Mouse (Mus musculus) Patski (cell line): Measurements from ENCODE around the gene Vash1. TPM values are rescaled to one million over a fixed set of nuclear protein-coding genes. Genes with fewer than 3 reads are reported as not detected.

Experiments used
- ATAC-seq: fragments of 100-300 bp; one replicate; pipeline ENCODE4 v1.8.0; 2021
- CTCF ChIA-PET: fragments of 350-600 bp; sonication (Branson Sonifier 250); formaldehyde crosslinking; loops from one replicate; lab custom pipeline; 2022; ENCODE audit warnings: inconsistent platforms; lab: Charles Lee
- POLR2A ChIA-PET: fragments of 350-600 bp; sonication (Branson Sonifier 250); formaldehyde crosslinking; loops from one replicate; lab custom pipeline; 2022; ENCODE audit warnings: antibody characterized with exemption, inconsistent platforms; lab: Charles Lee
- DNase-seq: peaks from one replicate; pipeline ENCODE4 v3.0.0-alpha.2; 2011; ENCODE audit warnings: low read depth, low spot score
- H3K27me3 ChIP-seq: fragments of 371-371 bp; one replicate; pipeline ENCODE4 v1.5.1; 2021
- CTCF ChIP-seq: fragments of 100-300 bp; IDR thresholded peaks from one replicate; pipeline ENCODE4 v1.5.1; 2021
- in situ Hi-C: fragments of 300-500 bp; cut with MboI; formaldehyde crosslinking; loops from 3 replicates; pipeline ENCODE4 v1.11.1; 2018; ENCODE audit warnings: low pct_unique_long_range_greater_than_20kb, mixed read lengths
- polyA plus RNA-seq: library from polyadenylated mRNA; unstranded; gene quantifications from one replicate; pipeline ENCODE4 v1.2.3, GENCODE M21; 2021

Vash1 gene
- polyA plus RNA-seq = 1.5 TPM

DNA sequence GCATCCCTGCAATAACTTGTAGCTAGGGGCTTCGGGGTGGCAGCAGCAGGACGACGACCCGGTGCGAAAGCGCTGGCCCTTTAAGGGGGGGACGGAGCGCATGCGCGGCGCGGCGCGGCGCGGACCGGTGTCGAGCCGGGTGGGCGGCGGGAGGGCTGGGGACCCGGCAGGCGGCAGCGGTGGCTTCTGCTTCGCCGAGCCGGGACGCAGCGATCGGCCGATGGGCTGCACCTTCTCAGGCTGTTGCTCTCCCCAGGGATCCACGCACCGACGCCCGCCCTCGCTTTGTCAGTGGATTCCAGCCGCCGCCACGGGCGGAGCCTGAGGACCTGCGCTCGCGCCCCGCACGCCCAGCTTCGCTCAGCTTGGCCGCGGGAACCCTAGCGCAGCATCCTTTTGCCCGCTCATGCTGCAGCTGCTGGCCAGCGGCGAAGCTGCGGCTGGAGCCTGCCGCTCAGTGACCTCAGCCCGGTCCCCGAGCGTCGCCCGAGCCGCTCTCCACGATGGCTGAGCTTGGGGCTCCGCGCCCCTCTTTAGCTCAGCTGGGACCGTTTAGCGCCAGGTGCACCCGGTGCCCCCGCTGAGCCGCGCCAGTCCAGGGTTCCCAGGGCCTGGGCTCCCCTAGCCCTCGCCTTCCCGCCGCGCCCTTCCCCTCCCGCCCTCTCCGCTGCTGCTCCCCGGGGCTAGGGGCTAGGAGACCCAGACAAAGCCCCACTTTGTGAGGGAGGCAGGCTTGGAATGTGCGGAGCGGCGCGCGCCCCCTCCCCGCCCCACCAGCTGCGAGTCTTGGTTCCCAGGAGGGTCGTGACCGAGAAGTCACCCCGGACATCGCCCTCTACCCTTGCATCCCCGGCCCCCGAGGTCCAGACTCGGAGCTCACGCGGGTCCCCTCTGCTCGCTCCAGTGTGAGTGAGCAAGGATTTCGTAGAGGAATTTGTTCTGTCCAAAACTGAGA is at the start of gene Vash1:
Gene Vash1 (plus strand): TSS at position 110 of the 955 bp plus-strand sequence.
- DNase-seq (no peak), ATAC-seq (peak; percentile 90)
- POLR2A ChIA-PET = interaction anchor here (0.6 kb wide), 1 partner anchor 166 kb away, joined by 4 read pairs; no protein-coding TSS in a partner anchor
- H3K27me3 ChIP-seq = peaks cover 32% of the 10 kb centered on the region
- CTCF ChIA-PET = no interaction called here
- TF ChIP-seq CTCF = no peak
- in situ Hi-C loops = no loop called here

DNA sequence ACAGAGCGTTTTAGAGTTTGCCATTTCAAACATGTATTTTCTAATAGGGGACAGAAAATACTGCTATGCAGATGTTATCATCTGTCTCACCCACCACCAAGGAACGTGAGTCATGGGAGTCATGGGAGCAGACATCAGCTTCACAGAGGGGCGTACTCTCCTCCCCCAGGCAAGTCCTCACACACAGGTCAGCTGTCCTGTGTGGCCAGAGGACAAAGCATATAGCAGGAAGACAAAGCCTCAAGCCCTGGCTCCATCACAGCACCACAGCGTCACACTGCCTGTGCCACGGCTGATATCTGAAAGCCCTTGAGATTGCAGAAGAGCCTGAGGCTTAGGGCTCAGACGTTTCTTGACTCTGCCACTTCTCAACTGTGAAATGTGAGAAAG is 49.7 kb upstream of the Vash1 start:
- ATAC-seq = no peak

DNA sequence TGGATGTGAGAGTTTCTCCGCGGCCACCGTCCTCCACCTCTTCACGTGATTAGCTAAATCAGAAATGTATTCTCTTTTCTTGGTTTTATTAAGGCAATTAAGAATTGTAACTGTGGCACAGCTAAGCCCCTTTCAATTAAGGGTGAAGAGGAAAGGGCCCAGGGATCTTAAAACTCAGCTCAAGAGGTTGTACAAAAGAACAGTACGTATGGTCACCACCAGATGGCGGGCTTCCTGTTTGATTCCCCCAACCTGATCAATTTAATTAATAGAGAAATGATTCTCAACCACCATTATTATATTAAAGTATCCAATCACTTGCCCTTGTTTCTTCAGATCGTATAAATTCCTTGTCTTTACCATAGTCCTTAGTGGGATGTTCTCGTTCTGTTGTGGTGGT is 36.7 kb upstream of the Vash1 start:
- H3K27me3 ChIP-seq = peaks cover 12% of the 10 kb centered on the region
- ChIA-PET POLR2A (no interaction called here), CTCF (interaction anchor here (0.9 kb wide), 1 partner anchor 8 kb away, joined by 3 read pairs; no protein-coding TSS in a partner anchor)
- no peak for ATAC-seq
- TF ChIP-seq CTCF = peak; percentile 67
- no peak for DNase-seq
- in situ Hi-C loops = no loop called here

More for the DNA sequence above, 49.7 kb upstream of the Vash1 start:
- no peak for DNase-seq
- ChIA-PET CTCF (no interaction called here), POLR2A (no interaction called here)
- TF ChIP-seq CTCF = no peak
- H3K27me3 ChIP-seq = peaks cover 36% of the 10 kb centered on the region
- in situ Hi-C loops = no loop called here

DNA sequence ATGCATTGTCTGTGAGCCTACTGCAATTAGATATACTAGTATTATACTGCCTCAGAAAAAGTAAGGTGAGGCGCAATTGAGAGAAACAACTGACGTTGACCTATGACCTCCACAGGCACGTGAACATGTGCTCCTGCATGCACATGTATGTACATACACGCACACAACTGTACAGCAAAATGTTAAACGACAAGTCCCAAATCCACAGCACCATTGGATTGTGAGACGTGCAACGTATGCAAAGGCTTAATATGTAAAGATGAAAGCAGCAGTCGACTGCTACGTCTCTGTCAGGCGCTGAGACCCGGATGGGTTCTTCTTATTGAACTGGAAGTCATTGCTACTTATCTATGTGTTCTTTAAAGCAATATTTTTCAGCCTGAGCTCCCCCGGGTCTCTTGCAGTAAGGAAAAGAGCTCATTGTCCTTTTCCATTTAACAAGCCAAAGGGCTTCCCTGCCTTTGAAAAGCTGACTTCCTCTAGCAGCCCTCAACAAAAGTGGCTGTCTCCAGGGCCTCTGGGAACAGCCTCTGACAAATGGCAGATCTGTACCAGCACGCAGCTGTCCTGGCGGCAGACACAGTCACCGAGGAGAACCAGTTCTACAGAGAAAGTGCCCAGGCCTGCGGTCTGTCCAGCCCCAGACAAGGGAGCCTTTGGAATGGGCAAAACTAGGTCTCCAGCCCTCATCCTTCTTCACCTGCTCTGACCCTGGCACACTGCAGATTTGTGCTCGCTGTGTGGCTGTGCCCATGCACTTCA is 33.8 kb upstream of the Vash1 start:
- no peak for TF ChIP-seq CTCF
- ATAC-seq (no peak), DNase-seq (no peak)
- in situ Hi-C loops = no loop called here
- ChIA-PET POLR2A (no interaction called here), CTCF (no interaction called here)
- peaks cover 22% of the 10 kb centered on the region for H3K27me3 ChIP-seq

DNA sequence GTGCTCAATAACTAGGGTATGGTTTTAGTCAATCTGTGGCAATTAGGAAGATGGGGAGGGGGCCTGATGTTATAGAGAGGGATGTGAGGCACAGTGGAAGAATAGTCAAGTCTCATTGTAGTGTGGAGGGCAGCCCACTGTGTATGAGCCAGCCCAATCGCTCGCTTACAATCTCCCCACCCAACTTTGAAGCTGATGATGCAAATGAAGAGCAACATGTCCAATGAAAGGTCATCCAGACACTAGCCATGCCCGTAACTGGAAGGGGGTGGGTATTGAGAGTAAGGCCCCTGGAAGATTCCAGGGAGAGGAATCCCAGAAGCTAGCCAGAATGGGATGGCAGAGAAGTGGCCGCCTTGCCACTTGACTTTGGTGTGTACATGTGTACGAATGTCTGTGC is 33.0 kb upstream of the Vash1 start:
- peaks cover 23% of the 10 kb centered on the region for H3K27me3 ChIP-seq
- ATAC-seq (no peak), DNase-seq (no peak)
- no peak for TF ChIP-seq CTCF
- POLR2A ChIA-PET = no interaction called here
- CTCF ChIA-PET = no interaction called here
- in situ Hi-C loops = no loop called here

DNA sequence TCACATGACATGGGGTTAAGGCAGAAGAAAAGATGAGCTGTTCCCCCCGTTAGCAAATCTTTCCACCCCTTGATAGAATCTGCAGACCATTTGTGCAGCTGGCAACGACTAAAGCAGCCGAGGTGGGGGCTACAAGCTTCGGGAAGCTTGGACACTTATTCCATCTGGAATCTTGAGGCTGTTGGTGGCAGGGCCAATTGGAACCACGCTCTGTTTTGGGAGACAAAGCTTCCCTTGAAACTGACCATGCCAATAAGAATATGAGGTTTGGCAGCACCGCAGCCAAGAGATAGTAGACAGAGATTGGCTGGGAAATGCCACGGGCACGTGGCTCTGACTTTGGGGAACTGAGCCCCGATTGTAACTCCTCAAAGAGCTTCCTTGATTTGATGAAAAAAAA is 31.7 kb upstream of the Vash1 start:
- ChIA-PET POLR2A (no interaction called here), CTCF (no interaction called here)
- no peak for TF ChIP-seq CTCF
- peaks cover 23% of the 10 kb centered on the region for H3K27me3 ChIP-seq
- in situ Hi-C loops = no loop called here
- ATAC-seq (no peak), DNase-seq (no peak)

DNA sequence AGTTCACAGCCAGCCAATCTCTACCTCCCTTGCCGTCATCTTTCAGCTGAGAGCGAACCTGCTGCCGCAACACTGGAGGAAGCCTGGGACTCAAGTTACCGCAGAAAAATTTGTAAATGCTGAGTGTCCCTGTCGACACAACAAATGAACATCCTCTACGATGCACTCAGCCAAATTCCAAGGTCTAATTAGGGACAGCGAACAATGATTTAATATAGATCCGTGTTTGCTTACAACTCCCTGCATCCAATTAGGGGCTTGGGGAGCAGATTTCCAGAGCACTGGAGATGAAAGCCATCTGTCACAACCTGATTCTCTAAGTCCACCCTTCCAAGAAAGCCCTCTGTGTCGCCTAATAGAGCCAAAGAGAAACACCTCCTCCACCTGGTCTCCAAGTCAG is 31.2 kb upstream of the Vash1 start:
- ChIA-PET CTCF (no interaction called here), POLR2A (no interaction called here)
- H3K27me3 ChIP-seq = peaks cover 23% of the 10 kb centered on the region
- ATAC-seq (no peak), DNase-seq (no peak)
- TF ChIP-seq CTCF = no peak
- in situ Hi-C loops = no loop called here

DNA sequence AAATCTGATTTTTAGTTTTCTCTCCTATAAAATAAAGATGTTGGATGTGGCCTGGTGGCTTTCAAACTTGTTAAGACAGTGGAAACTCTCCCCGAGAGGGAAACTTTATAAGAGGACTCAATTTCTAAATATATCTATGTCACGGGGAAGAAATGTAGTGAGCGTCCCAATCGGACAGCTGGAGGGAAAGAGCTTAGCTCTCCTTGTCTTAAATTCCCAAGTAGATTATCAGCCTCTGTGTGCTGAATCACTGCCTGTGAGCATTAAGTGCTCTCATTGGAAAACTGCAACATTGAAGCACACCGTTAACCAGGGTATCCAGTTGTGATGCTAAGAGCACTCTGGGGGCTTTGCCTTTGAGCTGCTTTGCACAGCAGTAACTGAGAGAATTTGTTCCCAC is 30.8 kb upstream of the Vash1 start:
- no peak for TF ChIP-seq CTCF
- no peak for ATAC-seq
- in situ Hi-C loops = no loop called here
- H3K27me3 ChIP-seq = peaks cover 23% of the 10 kb centered on the region
- ChIA-PET POLR2A (no interaction called here), CTCF (no interaction called here)
- DNase-seq = no peak

DNA sequence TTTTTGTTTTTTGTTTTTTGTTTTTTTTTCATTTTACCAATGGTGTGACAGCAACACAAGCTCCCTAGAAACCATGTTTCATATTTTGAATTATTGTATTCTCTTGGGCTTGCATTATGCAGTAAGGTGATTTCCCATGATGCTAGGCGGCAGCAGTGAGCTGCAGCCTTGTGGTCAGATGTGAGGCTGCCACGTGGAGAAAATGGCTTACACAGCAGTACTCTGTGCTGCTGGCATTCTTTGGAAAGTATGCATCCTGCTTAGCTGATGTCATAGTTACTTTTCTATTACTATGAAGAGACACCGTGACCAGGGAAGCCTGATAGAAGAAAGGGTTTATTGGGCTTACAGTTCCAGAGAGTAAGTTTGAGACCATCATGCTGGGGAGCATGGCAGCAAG is 30.0 kb upstream of the Vash1 start:
- in situ Hi-C loops = no loop called here
- DNase-seq = no peak
- peaks cover 23% of the 10 kb centered on the region for H3K27me3 ChIP-seq
- ChIA-PET POLR2A (interaction anchor here (0.7 kb wide), 1 partner anchor 181 kb away, joined by 3 read pairs; no protein-coding TSS in a partner anchor), CTCF (no interaction called here)
- TF ChIP-seq CTCF = no peak
- no peak for ATAC-seq

DNA sequence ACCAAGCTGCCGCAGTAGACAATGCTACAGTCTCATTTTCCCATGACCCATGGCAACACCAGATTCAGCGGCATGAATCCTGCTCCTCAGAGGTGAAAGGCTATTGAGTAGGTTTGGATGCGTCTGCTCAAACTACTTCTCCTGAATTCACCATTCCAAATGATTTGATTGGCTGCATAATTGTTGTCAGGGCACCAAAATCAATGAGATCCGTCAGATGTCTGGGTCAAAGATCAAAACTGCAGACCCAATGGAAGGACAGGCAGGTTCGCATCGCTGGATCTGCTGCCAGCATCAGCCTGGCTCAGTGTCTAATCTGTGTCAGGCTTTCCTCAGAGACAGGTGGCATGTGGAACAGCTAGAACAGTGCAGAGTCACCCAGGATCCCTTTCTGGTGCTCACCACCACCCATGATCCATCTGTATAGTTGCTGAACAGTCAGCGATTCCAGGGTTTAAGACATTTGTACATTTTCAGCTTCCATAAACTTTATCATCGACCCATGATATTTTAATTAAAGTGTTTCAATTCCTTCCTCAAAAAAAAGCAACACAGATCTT is 27.1 kb upstream of the Vash1 start:
- H3K27me3 ChIP-seq = peaks cover 32% of the 10 kb centered on the region
- in situ Hi-C loops = no loop called here
- no peak for TF ChIP-seq CTCF
- no peak for DNase-seq
- ChIA-PET POLR2A (no interaction called here), CTCF (no interaction called here)
- ATAC-seq = no peak
